Mouse (Mus musculus): ENCODE measurements at regions not wholly inside any gene's neighbourhood (a gene's known extent, or its start where the extent isn't known, plus 50 kb on each side); places are given as distances from the start of the nearest gene placed in this dataset.
A peak's percentile ranks its signal among the peaks of the same experiment; 100 is the strongest.
"Not testable (repeated sequence)": the region's sequence is repeated elsewhere in the genome, so short reads cannot be mapped to it uniquely, and the experiment has no call there.

DNA sequence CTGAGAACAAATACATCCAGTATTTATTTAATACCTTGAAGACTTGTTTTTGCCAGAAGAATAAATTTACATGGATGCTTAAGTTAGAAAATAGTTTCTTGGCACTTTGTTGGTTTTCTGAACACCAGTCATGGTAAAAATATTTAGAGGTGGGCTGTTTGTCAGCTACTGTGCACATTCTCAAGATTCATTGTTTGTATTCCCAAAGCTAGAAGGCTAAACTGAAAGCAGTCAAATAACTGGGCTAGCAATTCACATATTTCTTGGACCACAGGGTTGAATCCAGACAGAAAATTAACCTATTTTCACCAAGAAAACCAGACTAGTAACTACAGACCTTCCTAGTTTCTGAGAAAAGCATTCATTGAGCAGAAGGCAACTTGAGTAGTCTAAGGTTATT, 488.1 kb upstream of the Klf6 start:
- no peak for DNase-seq

DNA sequence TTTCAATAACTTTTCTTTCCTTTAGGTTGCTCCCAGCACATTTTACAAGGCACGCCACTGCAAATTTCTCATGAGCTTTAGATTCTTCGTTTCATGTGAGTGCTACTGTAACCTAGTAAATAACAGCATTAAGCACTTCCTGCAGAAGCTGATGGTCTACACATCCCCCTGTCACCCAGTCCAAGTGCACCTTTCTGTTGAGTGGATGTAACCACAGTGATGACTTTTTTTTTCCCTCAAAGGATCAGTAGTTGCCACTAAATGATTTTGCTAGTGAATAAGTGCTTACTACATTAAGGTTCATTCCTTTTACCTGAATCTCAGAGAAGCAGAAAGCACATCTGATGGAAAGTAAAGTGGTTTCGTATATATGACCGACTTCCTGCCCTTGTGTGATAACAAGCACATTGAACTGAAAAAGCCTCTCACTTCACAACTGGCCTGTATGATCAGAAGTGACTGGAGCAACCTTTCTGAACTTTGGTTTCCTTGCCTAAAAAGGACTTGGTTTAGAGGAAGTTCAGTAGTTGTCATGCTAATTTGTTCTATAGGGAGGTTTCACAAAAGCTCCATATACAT, 453.0 kb upstream of the Klf6 start:
- no peak for DNase-seq

DNA sequence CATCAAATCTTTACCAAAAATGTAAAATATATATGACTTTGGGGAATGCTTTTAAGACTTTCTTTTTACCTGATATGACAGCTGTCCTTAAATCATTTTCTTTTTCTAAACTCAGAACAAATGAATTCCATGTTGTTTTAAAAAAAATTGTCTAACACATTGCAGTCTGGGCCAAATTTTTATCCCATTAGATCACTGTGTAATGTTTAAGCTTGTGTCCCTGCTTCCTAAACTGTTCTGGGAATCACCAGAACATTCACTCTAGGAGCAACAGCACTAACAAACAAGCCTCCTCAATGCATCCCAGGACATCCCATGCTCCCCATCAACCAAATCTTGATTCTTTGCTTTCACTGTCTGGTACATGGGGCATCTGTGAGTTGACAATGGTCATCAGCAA, 449.2 kb upstream of the Klf6 start:
- DNase-seq, result no peak

DNA sequence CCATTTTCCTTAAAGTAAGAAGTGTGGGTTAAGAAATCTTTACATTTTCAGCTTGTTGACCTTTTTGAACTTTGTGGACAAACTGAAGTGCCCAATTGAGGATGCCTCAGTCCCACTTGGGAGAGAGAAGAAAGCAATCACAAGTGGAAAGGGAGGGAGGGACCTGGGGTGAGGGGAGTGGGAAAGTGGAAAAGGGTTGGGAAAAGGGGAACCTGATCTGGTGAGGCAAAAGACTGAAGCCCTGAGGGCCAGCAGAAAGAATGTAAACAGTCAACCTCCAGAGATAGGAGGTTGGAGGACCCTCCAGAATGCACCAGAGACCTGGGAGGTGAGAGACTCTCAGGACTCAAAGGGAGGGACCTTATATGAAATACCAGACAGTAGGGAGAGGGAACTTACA, 448.3 kb upstream of the Klf6 start:
- not testable (repeated sequence) for DNase-seq

DNA sequence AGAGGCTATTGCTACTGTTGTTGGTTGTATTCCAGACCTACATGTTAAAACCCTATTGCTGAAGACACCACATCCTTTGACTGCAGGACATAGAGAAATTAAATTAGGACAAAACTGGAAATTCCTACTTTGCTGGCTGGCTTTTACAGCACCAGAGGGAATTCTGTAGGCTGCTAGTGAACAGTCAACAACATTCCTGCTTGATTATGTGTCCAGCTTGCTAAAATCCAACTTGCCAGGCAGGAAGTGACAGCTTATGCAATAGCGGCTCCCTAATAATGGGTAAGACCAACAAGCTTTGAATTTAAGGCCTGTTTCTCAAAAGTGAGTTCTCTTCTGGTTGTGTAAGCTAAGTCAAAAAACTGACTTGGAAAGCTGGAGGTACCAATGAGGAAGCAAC, 437.2 kb upstream of the Klf6 start:
- DNase-seq, result peak; percentile 24 to 36

DNA sequence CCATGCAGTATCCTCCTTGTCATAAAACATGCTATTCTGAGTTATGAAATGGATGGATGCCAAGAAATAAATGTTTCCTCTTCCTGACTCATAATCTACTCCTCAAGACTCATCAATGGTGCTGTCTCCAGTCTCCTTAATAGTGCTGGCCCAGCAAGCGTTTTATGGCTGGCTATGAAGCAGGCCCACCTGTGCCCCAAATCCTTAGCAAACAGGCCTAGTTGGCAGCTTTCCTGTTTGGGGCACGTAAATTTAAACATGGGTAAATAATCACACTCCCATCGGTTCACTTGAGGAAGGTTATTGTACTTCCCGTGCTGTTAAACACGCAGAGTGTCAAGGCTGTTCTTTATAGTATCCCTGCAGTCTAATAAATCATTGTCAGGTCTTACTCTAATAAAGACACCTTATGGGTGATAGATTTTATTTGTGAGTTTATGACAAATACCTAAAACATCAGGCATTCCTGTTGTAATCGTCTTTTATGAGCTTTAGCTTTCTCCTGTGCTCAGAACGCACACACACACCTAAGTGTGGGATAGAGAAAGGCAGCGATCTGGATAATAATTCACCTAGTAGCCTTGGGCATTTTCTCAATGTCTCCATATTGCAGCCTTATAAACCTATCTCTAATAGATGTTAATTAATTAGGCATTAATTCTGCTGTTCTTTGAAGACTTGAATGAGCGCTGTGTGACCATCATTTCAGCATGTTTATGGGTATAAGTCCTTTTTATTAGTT, 435.6 kb upstream of the Klf6 start:
- no peak for DNase-seq

DNA sequence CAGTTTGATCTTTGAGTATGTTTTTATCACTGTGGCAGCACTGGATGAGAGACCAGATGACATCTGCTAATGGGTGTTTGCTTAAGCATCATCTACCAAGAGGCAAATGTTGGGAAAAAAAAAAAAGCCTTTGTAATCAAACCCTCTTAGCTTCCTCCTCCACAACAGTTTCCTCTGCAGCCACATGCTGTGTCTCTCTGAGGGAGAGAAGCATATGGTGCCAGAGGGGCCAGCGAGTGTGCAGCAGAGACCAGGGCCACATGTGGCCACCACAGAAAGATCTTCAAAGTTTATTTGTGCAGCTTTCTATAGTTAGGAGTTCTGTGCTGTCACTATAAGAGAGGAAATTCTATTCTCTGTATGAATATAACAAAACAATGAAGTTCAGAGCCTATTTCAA, 427.6 kb upstream of the Klf6 start:
- no peak for DNase-seq

DNA sequence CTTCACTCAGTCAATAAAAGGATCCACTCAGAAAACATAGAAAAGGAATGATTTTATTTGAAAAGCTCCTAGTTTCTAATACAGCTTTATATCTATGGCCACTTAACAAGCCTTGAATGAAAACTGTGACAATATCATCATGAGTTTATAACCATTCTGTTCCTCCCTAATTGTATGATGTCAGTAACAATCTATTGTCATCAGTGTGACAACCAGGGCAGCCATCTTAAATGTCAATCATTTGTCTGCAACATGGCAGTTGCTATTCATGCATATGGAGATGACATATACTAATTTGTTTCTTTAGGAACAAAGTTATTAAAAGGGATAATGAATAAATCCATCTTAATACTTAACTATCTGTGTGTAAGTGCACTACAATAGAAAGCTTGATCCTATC, 426.2 kb upstream of the Klf6 start:
- no peak for DNase-seq

DNA sequence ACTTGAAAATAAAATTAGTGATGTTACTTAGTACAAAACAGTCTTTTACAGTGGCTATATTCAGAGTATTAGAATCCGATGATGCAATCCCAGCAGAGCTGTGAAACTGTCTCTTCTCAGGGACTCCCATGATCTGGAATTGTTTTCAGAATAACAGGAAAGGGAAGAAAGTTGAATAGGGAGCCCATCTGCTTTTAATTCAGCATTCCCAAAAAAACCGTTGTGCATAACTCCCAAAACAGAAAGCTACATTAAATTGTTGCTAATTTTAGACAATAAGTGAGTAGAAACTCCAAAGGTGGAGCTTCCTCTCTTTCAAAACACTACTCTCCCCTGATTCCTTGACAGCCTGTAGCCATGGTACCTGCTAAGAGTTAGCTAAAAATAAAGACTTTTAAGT, 425.1 kb upstream of the Klf6 start:
- no peak for DNase-seq

DNA sequence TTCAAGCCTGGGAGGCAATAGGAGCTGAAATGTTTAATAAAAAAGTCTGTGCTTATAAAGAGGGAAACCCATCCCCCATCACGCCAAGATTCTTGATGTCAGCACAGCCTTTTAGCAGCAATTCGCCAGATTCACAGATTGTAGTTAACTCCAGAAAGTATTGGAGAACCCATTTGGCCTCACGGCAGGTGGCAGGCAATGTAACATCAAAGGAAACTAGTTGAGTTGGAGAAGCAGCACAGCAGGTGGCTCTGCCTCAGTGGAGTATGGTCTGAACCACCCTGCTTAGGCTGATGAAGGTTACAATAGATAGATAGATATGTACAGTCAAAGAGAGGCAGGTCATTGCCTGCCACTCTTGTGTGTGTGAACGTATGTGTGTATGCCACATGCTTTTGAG, 420.8 kb upstream of the Klf6 start:
- no peak for DNase-seq

DNA sequence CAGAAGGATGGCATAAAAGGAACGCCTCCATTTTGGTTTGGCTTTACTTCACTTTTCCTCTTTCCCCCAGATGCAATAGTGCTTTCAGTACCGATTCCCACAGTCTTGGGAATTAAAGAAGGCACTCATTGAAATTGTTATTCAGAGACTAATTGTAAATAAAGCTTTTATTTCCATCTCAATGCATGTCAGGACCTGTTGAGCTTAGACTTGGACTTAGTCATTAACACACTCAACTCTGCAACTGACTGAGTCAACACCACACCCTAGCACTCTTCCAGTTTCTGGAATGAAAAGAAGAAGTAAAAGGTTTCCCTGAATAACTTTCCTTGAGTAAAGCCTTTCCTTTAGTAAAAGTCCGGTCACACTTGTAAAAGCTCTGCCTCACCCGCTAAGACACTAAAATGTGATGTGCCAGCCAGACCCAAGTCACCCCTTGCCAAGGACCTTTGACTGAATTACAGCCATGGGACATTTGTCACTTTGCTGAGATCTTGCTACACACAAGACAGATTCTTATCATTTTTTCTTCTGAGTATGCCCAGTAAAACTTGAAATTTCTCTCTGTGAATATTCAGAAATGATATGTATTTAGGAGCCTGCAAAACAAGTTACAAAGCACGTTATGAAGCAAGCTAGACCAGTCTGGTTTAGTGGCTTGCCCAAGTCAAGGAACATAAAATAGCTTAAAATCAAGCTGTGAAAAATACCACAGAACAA, 416.4 kb upstream of the Klf6 start:
- peak in 1 of 2 experiments; percentile 8 for DNase-seq

DNA sequence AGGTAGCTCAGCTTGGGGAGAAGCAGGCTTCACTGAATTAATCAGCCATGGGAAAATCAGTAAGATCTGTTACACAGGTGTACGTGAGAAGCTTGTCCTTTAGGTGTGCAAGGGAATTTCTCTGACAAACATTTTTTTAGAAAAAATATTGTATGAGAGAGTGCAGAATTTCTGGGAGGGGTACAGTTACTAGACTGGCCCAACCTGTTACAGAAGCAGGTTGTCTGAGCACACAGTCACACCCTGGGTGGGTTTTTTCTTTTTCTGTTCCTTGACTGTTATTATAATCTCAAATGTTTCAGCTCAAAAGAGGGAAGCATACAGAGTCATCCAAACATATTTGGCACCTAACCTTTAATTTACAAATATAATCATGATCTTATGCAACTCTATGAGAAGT, 412.7 kb upstream of the Klf6 start:
- DNase-seq, result no peak

DNA sequence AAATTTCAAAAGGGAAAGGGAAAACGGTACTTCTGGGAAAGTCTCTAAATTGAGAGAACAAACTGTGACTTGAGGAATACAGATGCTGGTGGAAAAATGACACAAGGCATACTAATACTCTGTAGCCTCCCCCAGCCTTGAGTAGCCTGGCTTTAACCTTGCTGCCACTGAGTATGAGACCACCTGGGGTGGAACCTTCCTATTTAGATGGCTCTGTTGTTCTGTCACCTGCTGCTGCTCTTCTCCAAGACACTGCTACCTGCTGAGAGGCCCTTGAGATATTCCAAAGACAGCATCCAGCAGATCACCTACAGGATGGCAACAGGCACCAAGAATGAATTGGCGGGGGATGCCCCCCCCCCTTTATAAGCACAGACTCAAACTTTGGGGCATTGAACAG, 380.5 kb upstream of the Klf6 start:
- no peak for DNase-seq

DNA sequence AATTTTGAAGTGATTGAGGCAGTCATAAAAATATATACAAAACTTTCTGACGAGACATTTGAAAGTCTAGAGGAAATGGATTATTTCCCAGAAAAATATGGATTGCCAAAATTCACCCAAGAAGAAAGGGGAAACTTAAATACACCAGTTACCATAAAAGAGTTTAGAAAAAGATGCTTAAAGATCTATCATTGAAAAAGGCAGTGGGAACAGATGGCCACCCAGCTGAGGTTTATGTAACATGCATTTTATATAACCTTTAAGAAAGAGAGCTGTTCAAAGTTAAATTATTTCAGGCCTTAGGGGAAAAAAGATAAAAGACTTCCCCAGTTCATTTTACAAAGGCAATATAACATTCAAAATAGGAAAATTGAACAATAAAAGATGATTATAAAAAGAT, 369.0 kb upstream of the Klf6 start:
- DNase-seq, result no peak

DNA sequence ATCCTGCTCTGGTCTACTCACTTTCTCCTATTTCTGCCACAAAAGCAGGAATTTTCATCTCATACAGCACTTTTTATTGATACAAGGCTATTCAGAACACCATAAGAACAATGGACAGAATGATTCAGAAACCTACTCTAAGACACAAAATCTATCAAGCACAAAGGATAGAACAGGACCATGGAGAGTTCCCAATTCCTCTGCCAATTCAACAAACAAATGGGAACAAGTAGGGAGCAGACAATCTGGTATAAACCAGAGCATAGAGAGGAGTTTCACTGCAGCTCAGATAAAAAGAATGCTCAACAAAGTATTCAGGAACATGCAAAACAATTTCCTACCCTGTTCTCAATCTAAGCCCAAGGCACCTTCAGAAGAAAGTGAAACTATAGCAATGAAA, 363.7 kb upstream of the Klf6 start:
- no peak for DNase-seq

DNA sequence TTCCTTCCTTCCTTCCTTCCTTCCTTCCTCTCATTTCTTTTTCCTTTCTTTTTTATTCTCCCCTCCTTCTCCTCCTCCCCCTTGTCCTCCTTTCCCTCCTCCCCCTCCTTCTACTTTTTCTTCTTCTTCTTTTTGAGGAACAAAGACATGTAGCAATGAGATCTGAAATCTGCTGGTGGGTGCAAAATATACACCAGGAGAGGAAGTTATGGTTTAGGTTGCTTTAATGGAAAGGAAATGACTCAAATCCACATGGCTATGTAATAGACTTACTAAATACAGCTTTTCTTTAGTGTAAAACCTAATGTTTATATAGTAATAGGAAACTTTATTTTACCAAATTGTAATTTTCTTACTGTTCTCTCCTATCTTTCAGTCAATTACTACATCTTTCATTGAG, 349.5 kb upstream of the Klf6 start:
- no peak for DNase-seq

DNA sequence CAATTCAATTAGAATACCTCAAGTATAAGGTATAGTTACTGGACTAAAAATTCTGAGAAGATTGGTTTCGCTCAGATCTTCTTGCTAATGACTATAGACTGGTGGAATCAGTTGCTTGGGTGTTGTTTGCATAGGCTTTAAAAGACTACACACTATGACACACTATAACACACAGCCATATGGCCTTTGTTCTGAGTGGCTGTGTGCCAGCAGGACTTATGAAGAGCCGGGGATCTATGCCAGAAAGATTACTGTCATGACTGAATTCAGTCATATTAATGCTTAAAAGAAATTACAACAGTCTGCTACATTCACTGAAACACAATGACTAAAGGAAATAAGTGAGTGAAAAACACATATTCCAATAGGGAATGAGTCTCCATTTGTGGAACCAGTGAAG, 345.7 kb upstream of the Klf6 start:
- DNase-seq, result no peak

DNA sequence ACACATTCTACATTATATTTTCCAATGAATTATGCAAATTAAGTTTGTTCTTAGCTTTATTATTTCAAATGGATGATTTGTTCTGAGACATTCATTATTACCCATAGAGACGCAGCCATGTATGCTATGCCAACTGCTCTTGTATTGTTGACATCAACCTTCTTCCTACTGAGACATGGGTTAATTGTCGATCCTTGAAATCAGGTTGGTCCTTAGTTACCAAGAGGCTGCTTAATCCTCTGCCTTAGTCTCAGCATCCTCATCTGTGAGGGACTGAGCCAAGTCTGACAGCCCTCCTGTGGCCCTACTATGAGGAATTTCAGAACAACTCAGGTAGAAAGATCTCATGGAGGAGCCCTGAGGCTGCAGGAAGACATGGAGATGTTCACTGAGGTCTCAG, 345.2 kb upstream of the Klf6 start:
- DNase-seq, result no peak

DNA sequence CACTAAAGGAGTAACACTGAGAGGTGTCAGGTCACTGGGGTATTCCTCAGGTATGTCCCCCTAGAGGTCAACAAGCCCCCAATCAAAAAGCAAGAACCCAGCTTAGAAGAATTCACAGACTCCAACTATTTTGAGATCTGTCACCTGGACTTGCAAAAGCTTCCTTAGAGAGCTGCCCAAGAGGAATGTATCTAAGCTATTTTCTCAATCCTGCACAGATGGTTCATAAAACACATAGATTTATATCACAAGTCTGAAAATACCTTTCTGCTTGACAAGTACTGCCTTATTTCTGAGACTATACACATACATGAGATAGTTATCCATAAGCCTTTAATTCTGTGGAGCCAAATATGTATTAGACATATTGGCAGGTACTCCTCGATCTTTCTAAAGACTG, 342.1 kb upstream of the Klf6 start:
- no peak for DNase-seq

DNA sequence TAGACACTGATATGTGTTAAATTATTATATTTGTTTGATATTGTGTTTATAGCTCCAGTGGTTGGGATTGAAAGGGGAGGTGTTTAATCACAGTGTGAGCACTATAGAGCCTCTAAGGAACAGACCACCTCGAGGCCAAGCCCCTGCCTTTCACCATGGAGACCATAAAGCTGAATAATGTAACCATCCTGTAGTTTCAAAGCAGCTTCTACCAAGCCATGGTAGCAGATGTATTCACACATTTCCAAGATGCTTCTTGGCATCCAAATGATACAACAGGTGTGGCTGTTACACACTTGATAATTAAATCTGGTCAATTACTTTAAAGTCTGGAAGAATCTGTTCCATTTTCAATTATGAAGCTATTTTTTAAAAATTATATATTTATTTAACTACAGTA, 341.7 kb upstream of the Klf6 start:
- no peak for DNase-seq

DNA sequence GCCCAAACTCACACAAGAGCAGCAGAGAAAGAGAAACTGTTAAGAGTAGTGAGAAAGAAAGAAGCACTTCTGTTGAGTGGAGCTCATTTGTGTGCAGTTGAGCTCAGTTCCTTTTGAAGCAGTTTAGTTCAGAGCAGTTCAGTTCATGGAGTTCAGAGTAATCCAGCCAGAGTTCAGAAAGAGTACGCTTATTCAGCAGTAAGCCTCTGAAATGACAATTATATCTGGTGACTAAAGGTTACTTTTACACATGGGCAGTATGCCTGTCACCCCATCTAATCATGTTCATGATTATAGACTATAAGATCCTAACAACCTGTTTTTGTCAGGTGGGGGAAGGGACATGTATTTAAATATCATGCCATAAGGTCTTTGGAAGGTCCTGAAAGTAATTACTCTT, 333.9 kb upstream of the Klf6 start:
- no peak for DNase-seq

DNA sequence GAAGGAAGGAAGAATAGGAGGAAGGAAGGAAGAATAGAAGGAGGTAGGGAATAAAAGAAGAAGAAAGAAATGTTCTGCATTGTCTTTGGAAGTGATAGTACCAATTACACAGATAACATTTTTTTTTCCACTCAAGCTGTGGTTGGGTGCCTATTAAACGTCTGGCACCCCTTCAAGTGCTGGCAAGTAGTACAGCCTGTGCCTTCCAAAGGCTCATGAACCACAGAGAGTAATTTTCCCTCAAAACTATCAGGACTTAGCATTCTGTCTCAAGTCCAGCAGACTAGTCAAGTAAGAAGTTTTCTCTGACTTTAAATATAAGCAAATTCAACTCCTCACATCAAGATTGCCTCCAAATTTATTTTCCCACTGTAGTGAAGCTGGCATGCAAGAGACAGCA, 321.0 kb upstream of the Klf6 start:
- DNase-seq, result no peak

DNA sequence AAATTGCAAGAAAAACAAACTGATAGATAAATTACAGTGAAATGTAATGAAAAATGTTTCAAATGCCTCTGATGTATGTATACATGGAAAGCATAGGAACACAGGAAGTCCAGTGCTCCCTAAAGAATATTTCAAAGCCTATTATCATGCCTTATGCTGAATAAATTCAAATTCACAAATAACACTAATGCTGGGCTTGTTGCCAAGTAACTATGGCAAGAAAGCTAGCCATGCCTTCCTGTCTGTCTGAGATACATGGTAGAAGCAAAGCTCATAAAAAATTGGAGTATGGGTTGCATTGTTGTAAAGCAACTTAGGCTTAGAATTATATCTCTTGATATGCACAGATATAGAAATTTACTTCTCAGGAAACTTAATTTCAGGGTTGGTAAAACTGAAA, 315.8 kb upstream of the Klf6 start:
- no peak for DNase-seq

DNA sequence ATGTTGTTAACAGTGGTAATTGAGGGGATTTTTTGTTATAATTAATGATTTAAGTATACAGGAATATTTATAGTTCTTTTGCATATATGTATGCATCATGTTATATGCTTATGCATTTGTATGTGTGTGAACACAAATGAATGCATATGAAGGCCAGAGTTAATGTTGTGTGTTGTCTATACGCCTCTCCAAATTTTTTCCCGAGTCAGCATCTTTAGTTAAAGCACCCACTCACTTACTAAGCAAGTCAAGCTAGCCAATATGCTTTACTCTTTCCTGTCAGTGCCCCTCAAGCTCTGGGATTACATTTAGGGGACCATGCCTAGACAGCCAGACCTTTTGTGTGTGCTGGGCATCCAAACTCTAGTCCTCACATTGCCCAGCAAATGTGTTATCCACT, 315.3 kb upstream of the Klf6 start:
- no peak for DNase-seq

DNA sequence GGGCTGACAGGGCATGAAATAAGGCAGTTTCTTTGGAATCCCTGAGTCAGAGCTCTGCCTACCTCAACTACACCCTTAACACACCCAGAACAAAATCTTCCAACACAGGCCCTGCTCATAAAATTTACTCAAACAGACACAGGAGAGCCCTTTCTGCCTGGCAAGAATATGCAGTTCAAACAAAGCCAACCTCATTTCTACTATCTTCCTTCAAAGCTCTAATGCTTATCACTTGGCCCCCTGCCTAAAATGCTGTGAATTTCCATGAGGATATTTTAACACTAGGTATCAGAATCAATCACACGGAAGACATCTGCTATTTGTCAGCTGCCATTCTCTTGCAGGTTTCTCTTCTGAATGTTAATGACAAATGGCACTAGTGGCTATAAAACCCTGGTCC, 314.3 kb upstream of the Klf6 start:
- DNase-seq, result no peak

All from lung, adult 18-20 months (tissue).